Mouse (Mus musculus): ENCODE data around the gene Vcp. TPM values are rescaled to one million over a fixed set of nuclear protein-coding genes. Genes with fewer than 3 reads are reported as not detected.

Gene Vcp
- polyA plus RNA-seq, 1 experiment from 2014 or later = 531 TPM

DNA sequence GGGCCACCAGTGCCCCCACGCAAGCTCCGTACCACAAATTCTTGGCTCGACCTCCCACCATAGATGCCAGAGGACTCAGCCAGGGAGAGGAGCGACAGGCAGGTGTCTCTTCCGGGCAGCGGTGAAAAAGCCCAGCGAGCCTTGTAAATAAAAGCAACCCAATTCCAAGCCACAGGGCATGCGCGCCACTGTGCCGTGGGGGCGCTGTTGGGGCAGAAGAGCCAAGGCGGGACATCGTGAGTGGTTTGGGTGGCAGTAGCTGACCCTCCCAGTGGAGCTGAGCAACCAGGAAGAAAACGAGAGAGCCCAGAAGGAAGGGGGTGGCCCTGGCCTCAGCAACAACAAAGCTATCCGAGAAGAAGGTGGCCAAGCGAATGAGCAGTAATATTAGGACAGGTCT is 20.6 kb upstream of the Vcp start:
- no peaks in the 10 kb centered on the region for H3K27me3 ChIP-seq (ENCODE audit: control insufficient read depth, insufficient read depth, low read length)
- no peak overlapping the region for H3K4me3 ChIP-seq (replicated peaks; ENCODE audit: low read depth, low read length)
- H3K4me1 ChIP-seq (ENCODE audit: control insufficient read depth, insufficient read depth, low read length) = peaks cover 13% of the 10 kb centered on the region
- no peak for ATAC-seq (ENCODE audit: low FRiP score, low TSS enrichment)
- no peak overlapping the region for H3K4me2 ChIP-seq (ENCODE audit: low read length)
- no peak overlapping the region for H3K27ac ChIP-seq (replicated peaks; ENCODE audit: low read depth, low read length)
- peaks cover 75% of the 10 kb centered on the region for H3K36me3 ChIP-seq (ENCODE audit: control insufficient read depth, insufficient read depth, low read length)
- WGBS = 80% methylated on average over 16 of the region's 16 CpGs
- H3K9me3 ChIP-seq (ENCODE audit: control insufficient read depth, low read length) = no peaks in the 10 kb centered on the region
- no peak for DNase-seq
- no peak overlapping the region for H3K9ac ChIP-seq (replicated peaks; ENCODE audit: low read length)

DNA sequence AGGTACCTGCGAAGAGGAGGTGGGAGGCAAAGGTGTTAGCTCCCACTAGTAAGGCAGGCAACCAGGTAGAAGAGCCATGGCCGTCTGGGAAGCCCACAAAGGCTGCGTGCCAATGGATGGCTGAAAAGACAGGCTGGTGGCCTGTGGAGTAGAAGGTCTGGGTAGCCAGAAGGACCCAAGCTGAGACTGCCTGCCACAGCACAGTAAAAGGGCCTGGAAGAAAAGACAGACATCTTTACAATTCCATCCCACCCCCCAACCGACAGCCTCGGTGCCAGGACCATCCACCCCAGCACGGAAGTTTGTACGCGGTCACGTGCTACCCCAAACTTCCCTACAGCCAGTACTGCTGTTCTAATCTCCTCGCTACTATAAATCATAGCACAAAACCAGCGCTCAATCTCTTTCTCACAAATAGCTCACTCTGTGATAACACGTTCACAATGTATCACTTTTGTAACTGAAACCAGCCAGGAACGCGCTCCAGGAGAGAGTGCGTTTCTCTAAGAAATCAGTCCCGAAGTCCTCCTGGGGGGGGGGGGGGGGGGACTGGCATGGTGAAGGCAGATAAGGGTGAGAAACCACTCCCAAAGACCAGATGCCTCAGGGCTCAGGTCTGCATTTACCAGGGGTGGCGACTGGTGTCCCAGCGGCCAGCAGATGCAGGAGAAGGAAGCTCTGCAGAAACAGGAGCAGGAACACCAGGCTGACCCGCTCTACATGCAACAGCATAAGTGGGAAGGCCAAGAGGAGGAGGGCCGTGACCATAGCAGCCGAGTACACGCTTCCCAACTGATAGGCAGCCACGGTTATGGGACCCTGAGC is 19.5 kb upstream of the Vcp start:
- DNase-seq (no peak), ATAC-seq (ENCODE audit: low FRiP score, low TSS enrichment) (no peak)
- no peak overlapping the region for H3K4me2 ChIP-seq (ENCODE audit: low read length)
- H3K9me3 ChIP-seq (ENCODE audit: control insufficient read depth, low read length) = no peaks in the 10 kb centered on the region
- no peak overlapping the region for H3K4me3 ChIP-seq (replicated peaks; ENCODE audit: low read depth, low read length)
- WGBS = 94% methylated on average over 23 of the region's 23 CpGs
- H3K9ac ChIP-seq (replicated peaks; ENCODE audit: low read length) = no peak overlapping the region
- H3K4me1 ChIP-seq (ENCODE audit: control insufficient read depth, insufficient read depth, low read length) = peaks cover 11% of the 10 kb centered on the region
- H3K36me3 ChIP-seq (ENCODE audit: control insufficient read depth, insufficient read depth, low read length) = peaks cover 75% of the 10 kb centered on the region
- no peak overlapping the region for H3K27ac ChIP-seq (replicated peaks; ENCODE audit: low read depth, low read length)
- no peaks in the 10 kb centered on the region for H3K27me3 ChIP-seq (ENCODE audit: control insufficient read depth, insufficient read depth, low read length)

DNA sequence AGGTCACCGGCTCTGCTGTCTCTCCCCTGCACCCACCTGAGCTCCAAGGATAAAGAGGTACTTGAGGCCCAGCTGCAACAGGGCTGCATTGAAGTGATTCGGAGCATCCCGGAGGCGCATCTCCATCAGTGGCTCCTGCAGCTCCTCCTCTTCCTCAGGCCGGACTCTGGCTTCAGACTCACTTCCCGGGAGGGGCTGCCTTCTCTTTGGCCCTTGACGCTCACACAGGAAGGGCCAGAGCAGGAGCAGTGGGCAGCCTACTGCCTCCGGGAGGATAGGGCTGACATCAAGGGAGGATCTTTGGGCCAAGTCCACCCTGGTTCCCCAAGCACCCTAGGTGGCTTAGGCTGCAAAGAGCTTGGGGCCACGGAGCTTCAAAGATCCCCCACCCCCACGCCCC is 18.9 kb upstream of the Vcp start:
- DNase-seq = no peak
- no peak for ATAC-seq (ENCODE audit: low FRiP score, low TSS enrichment)
- H3K9me3 ChIP-seq (ENCODE audit: control insufficient read depth, low read length) = no peaks in the 10 kb centered on the region
- H3K36me3 ChIP-seq (ENCODE audit: control insufficient read depth, insufficient read depth, low read length) = peaks cover 75% of the 10 kb centered on the region
- no peak overlapping the region for H3K4me2 ChIP-seq (ENCODE audit: low read length)
- peaks cover 4% of the 10 kb centered on the region; the same call in 1 of the 2 replicates for H3K4me1 ChIP-seq (ENCODE audit: control insufficient read depth, insufficient read depth, low read length)
- H3K27ac ChIP-seq (replicated peaks; ENCODE audit: low read depth, low read length) = no peak overlapping the region
- no peak overlapping the region for H3K9ac ChIP-seq (replicated peaks; ENCODE audit: low read length)
- 93% methylated on average over 10 of the region's 10 CpGs for WGBS
- no peaks in the 10 kb centered on the region for H3K27me3 ChIP-seq (ENCODE audit: control insufficient read depth, insufficient read depth, low read length)
- no peak overlapping the region for H3K4me3 ChIP-seq (replicated peaks; ENCODE audit: low read depth, low read length)

DNA sequence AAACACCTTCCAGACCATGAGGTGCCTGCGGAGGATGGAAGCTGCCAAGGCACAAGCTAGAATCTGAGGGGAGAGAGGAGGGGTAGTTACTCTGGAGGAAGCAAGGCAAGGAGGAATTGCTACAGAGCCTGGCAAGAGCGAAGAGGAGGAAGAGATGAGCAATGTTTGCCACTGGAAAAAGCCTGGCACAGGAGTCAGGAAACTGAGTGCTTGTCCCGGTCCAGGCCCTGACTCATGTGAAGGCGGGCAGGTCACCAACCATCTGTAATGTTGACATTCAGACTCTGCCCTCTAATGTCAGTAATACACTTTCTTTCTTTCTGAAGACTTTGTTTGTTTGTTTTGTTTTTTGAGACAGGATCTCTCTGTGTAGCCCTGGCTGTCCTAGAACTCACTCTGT is 17.8 kb upstream of the Vcp start:
- Histone ChIP-seq H3K27ac (replicated peaks; ENCODE audit: low read depth, low read length) (no peak overlapping the region), H3K4me2 (ENCODE audit: low read length) (no peak overlapping the region), H3K4me3 (replicated peaks; ENCODE audit: low read depth, low read length) (no peak overlapping the region), H3K9ac (replicated peaks; ENCODE audit: low read length) (no peak overlapping the region), H3K36me3 (ENCODE audit: control insufficient read depth, insufficient read depth, low read length) (peaks cover 67% of the 10 kb centered on the region), H3K27me3 (ENCODE audit: control insufficient read depth, insufficient read depth, low read length) (no peaks in the 10 kb centered on the region), H3K9me3 (ENCODE audit: control insufficient read depth, low read length) (no peaks in the 10 kb centered on the region), H3K4me1 (ENCODE audit: control insufficient read depth, insufficient read depth, low read length) (no peaks in the 10 kb centered on the region)
- WGBS = 97% methylated on average over 4 of the region's 4 CpGs
- DNase-seq (no peak), ATAC-seq (ENCODE audit: low FRiP score, low TSS enrichment) (no peak)

DNA sequence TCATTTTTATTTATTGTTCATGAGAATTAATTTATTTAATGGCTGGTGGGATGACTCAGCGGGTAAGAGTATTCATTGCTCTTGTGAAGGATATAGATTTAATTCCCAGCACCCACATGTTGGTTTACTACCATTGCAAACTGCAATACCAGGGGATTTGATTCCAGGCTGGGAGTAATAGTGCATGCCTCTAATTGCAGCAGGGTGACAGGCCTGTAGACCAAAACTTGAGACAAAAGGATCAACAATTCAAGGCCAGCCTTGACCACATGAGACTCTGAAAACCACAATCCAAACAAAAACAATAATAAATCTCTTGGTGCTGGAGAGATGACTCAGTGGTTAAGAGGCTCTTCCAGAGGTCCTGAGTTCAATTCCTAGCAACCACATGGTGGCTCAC is 11.8 kb upstream of the Vcp start:
- Histone ChIP-seq H3K9ac (replicated peaks; ENCODE audit: low read length) (no peak overlapping the region), H3K27ac (replicated peaks; ENCODE audit: low read depth, low read length) (no peak overlapping the region), H3K4me3 (replicated peaks; ENCODE audit: low read depth, low read length) (no peak overlapping the region), H3K4me1 (ENCODE audit: control insufficient read depth, insufficient read depth, low read length) (peaks cover 8% of the 10 kb centered on the region), H3K4me2 (ENCODE audit: low read length) (no peak overlapping the region), H3K36me3 (ENCODE audit: control insufficient read depth, insufficient read depth, low read length) (peaks cover 6% of the 10 kb centered on the region; the same call in 1 of the 2 replicates), H3K9me3 (ENCODE audit: control insufficient read depth, low read length) (no peaks in the 10 kb centered on the region), H3K27me3 (ENCODE audit: control insufficient read depth, insufficient read depth, low read length) (no peaks in the 10 kb centered on the region)
- no peak for DNase-seq
- WGBS = 98% methylated on average over 1 of the region's 1 CpGs
- ATAC-seq (ENCODE audit: low FRiP score, low TSS enrichment) = no peak

DNA sequence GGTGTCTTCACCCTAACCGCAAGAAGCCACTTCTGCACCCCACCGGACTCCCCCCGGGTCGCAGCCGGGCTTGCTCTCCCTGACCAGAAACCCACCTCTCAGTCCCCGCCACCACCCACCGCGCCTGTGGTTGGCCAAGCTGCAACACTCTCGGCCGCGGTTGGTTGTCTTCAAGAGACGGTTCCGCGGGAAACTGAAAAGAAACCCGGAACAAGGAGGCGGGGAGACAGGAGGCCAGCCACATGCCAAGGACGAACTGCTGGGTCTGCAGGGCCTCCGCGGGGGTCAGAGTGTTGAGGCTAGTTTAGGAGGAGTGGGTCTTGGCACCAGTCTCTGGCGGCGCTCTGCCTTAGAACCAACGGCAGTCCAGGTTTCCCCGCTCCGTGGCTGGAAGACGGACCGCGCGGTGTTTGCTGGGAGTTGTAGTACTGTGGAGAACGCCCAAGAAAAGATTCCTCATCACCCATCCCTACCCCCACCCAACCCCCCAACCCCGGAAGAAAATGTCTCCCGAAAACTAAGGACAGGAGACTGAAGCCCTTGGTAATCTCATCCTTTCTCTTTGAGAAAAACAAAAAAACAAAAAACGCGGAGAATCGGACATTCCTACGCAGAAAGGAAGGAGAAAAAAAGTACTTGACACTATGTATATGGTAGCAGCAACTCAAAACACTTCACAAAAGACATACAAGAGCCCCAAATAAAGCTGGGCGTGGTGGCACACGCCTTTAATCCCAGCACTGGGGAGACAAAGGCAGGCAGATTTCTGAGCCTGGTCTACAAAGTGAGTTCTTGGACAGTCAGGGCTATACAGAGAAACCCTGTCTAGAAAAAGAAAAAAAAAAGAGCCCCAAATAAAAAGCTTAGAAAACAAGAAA is 10.1 kb upstream of the Vcp start, which contains the start of gene Fancg:
Fancg (minus strand) TSS at position 346 of the 878 bp plus-strand sequence.
- Histone ChIP-seq H3K4me1 (ENCODE audit: control insufficient read depth, insufficient read depth, low read length) (peaks cover 8% of the 10 kb centered on the region), H3K27me3 (ENCODE audit: control insufficient read depth, insufficient read depth, low read length) (no peaks in the 10 kb centered on the region), H3K9me3 (ENCODE audit: control insufficient read depth, low read length) (no peaks in the 10 kb centered on the region), H3K4me3 (replicated peaks; ENCODE audit: low read depth, low read length) (peak within 1 kb of the TSS; percentile 70), H3K36me3 (ENCODE audit: control insufficient read depth, insufficient read depth, low read length) (no peaks in the 10 kb centered on the region), H3K9ac (replicated peaks; ENCODE audit: low read length) (peak within 1 kb of the TSS; percentile 60), H3K4me2 (ENCODE audit: low read length) (peak within 1 kb of the TSS; percentile 91), H3K27ac (replicated peaks; ENCODE audit: low read depth, low read length) (no peak within 1 kb of the TSS; the same call in 1 of the 2 replicates)
- WGBS = under 1% methylated on average over 37 of the region's 37 CpGs
- peak; percentile 89 for ATAC-seq (ENCODE audit: low FRiP score, low TSS enrichment)
- DNase-seq = peak; percentile 90

DNA sequence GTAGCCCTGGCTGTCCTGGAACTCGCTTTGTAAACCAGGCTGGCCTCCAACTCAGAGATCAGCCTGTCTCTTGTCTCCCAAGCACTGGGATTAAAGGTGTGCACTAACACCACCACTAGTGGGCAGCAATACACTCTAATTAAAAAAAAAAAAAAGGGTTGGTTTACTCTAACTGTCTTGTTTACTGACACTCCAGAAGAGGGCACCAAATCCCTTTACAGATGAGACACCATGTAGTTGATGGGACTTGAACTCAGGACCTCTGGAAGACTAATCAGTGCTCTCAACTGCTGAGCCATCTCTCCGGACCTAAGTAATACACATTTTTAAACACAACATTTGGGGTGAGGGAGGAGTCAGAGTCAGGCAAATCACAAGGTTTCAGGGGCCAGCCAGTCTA is 5.5 kb upstream of the Vcp start:
- Histone ChIP-seq H3K4me1 (ENCODE audit: control insufficient read depth, insufficient read depth, low read length) (peaks cover 14% of the 10 kb centered on the region), H3K36me3 (ENCODE audit: control insufficient read depth, insufficient read depth, low read length) (0 out of 2 replicates have a peak, but pooled peaks cover 2% of the 10 kb centered on the region), H3K9ac (replicated peaks; ENCODE audit: low read length) (no peak overlapping the region), H3K9me3 (ENCODE audit: control insufficient read depth, low read length) (no peaks in the 10 kb centered on the region), H3K27ac (replicated peaks; ENCODE audit: low read depth, low read length) (no peak overlapping the region), H3K4me2 (ENCODE audit: low read length) (no peak overlapping the region), H3K27me3 (ENCODE audit: control insufficient read depth, insufficient read depth, low read length) (no peaks in the 10 kb centered on the region), H3K4me3 (replicated peaks; ENCODE audit: low read depth, low read length) (no peak overlapping the region)
- DNase-seq (peak; percentile 26), ATAC-seq (ENCODE audit: low FRiP score, low TSS enrichment) (no peak)
- 55% methylated on average over 2 of the region's 2 CpGs for WGBS

DNA sequence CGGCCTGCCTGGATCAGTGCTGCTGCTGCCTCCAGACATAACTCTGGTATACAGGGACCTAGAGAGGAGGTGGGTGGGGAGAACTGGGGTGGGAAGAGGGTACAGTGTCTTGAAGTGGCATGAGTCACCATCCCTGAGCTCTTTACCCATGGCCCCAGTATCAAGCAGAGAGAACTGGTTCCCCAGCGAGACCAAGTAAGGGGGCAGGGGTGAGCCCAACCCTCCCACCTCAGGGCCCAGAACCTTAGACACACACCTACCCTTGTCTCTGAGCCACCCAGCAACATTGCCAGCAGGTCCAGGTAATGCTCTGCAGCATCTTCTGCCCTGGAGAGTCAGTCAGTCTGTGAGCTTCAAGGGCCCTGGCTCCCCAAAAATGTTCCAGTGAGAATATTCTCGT is 4.6 kb upstream of the Vcp start:
- Histone ChIP-seq H3K27ac (replicated peaks; ENCODE audit: low read depth, low read length) (no peak overlapping the region), H3K9ac (replicated peaks; ENCODE audit: low read length) (no peak overlapping the region), H3K4me2 (ENCODE audit: low read length) (no peak overlapping the region), H3K9me3 (ENCODE audit: control insufficient read depth, low read length) (no peaks in the 10 kb centered on the region), H3K4me1 (ENCODE audit: control insufficient read depth, insufficient read depth, low read length) (peaks cover 14% of the 10 kb centered on the region), H3K27me3 (ENCODE audit: control insufficient read depth, insufficient read depth, low read length) (no peaks in the 10 kb centered on the region), H3K36me3 (ENCODE audit: control insufficient read depth, insufficient read depth, low read length) (0 out of 2 replicates have a peak, but pooled peaks cover 2% of the 10 kb centered on the region), H3K4me3 (replicated peaks; ENCODE audit: low read depth, low read length) (no peak overlapping the region)
- no peak for ATAC-seq (ENCODE audit: low FRiP score, low TSS enrichment)
- 90% methylated on average over 3 of the region's 3 CpGs for WGBS
- no peak for DNase-seq
